Mouse (Mus musculus) C2C12 (cell line): Measurements from ENCODE around the gene Fastkd2. TPM values are rescaled to one million over a fixed set of nuclear protein-coding genes. Genes with fewer than 3 reads are reported as not detected.

Experiments used
- H3K27me3 ChIP-seq: one replicate; pipeline ENCODE4 v1.6.1; 2011; ENCODE audit not compliant: control insufficient read depth, insufficient read depth, insufficient read length
- H3K36me3 ChIP-seq: one replicate; pipeline ENCODE4 v1.6.1; 2011; ENCODE audit not compliant: control insufficient read depth, insufficient read depth
- H3K4me3 ChIP-seq: one replicate; pipeline ENCODE4 v1.5.1; 2011; ENCODE audit warnings: mild to moderate bottlenecking, control low read depth; ENCODE audit not compliant: poor library complexity, insufficient read depth, severe bottlenecking
- H3K79me2 ChIP-seq: one replicate; pipeline ENCODE4 v1.6.1; 2011; ENCODE audit not compliant: control insufficient read depth, insufficient read depth
- H3K79me3 ChIP-seq: one replicate; pipeline ENCODE4 v1.6.1; 2011; ENCODE audit warnings: low read depth, control low read depth
- H3ac ChIP-seq: one replicate; pipeline ENCODE3; 2011; ENCODE audit warnings: low read depth; ENCODE audit not compliant: control insufficient read depth, insufficient read length
- CEBPB ChIP-seq: IDR thresholded peaks from one replicate; pipeline ENCODE4 v1.6.1; 2011; ENCODE audit warnings: low read depth, mild to moderate bottlenecking, control low read depth, moderate library complexity
- CTCF ChIP-seq: IDR thresholded peaks from one replicate; pipeline ENCODE4 v1.5.1; 2011; ENCODE audit not compliant: control insufficient read depth, insufficient read depth, insufficient read length
- FOSL1 ChIP-seq: IDR thresholded peaks from one replicate; pipeline ENCODE4 v1.8.0; 2011; ENCODE audit warnings: mild to moderate bottlenecking, low read length; ENCODE audit not compliant: poor library complexity, insufficient read depth, severe bottlenecking
- MAX ChIP-seq: IDR thresholded peaks from one replicate; pipeline ENCODE4 v1.6.1; 2011; ENCODE audit warnings: mild to moderate bottlenecking, control low read depth
- MYOD1 ChIP-seq: IDR thresholded peaks from one replicate; pipeline ENCODE4 v1.6.1; 2011; ENCODE audit warnings: low read depth; ENCODE audit not compliant: control insufficient read depth, insufficient read length
- MYOG ChIP-seq: IDR thresholded peaks from one replicate; pipeline ENCODE4 v1.6.1; 2011; ENCODE audit not compliant: control insufficient read depth, insufficient read length; ENCODE audit errors: extremely low read depth
- USF1 ChIP-seq: IDR thresholded peaks from one replicate; pipeline ENCODE4 v1.6.1; 2011; ENCODE audit warnings: low read depth, mild to moderate bottlenecking, control low read depth, moderate library complexity
- polyA plus RNA-seq: library from polyadenylated mRNA; unstranded; fragments of >200 nt; fragmentation: generic; extraction: Trizol; gene quantifications from one replicate; pipeline ENCODE4 v1.2.1, GENCODE M21; 2012; ENCODE audit warnings: missing spikeins

Fastkd2 gene
- polyA plus RNA-seq, 1 experiment: 24.4 TPM

- TF ChIP-seq CEBPB (no peak), MYOG (no peak), USF1 (no peak), MAX (no peak), CTCF (no peak), MYOD1 (no peak), FOSL1 (no peak)
- H3ac ChIP-seq: no peak within 1 kb of the TSS
- no peaks in the 10 kb centered on the region for H3K36me3 ChIP-seq
- no peaks in the 10 kb centered on the region for H3K79me2 ChIP-seq
- no peak within 1 kb of the TSS for H3K4me3 ChIP-seq
- no peaks in the 10 kb centered on the region for H3K27me3 ChIP-seq
- H3K79me3 ChIP-seq: no peaks in the 10 kb centered on the region
Measured at GRCm38 (mm10) chr1:63769167-63769566, 38.8 kb downstream of the Fastkd2 start, which contains the start of gene 4933402D24Rik. Gene 4933402D24Rik (minus strand): TSS chr1:63769267.

GRCm38 (mm10) chr1:63770309-63770708 is 39.9 kb downstream of the Fastkd2 start:
- no peaks in the 10 kb centered on the region for H3K79me2 ChIP-seq
- H3K36me3 ChIP-seq: no peaks in the 10 kb centered on the region
- H3K27me3 ChIP-seq: no peaks in the 10 kb centered on the region
- no peak for TF ChIP-seq CEBPB
- no peak for TF ChIP-seq MYOD1
- TF ChIP-seq CTCF: no peak
- TF ChIP-seq USF1: no peak
- TF ChIP-seq MAX: no peak
- TF ChIP-seq MYOG: no peak
- H3K4me3 ChIP-seq: no peak overlapping the region
- no peaks in the 10 kb centered on the region for H3K79me3 ChIP-seq
- H3ac ChIP-seq: no peak overlapping the region

GRCm38 (mm10) chr1:63776396-63776795 is 46.0 kb downstream of the Fastkd2 start:
- H3K79me2 ChIP-seq: no peaks in the 10 kb centered on the region
- no peaks in the 10 kb centered on the region for H3K36me3 ChIP-seq
- H3K27me3 ChIP-seq: no peaks in the 10 kb centered on the region
- no peak overlapping the region for H3ac ChIP-seq
- no peak overlapping the region for H3K4me3 ChIP-seq
- TF ChIP-seq USF1: no peak
- TF ChIP-seq MYOD1: no peak
- TF ChIP-seq CEBPB: peak; percentile 85
- no peaks in the 10 kb centered on the region for H3K79me3 ChIP-seq

GRCm38 (mm10) chr1:63776902-63777630 is 46.7 kb downstream of the Fastkd2 start:
- TF ChIP-seq USF1 (no peak), CEBPB (no peak), FOSL1 (peak; percentile 53), MYOD1 (peak; percentile 49), MYOG (no peak), MAX (no peak)
- no peaks in the 10 kb centered on the region for H3K27me3 ChIP-seq
- no peaks in the 10 kb centered on the region for H3K79me3 ChIP-seq
- no peaks in the 10 kb centered on the region for H3K79me2 ChIP-seq
- no peak overlapping the region for H3K4me3 ChIP-seq
- no peak overlapping the region for H3ac ChIP-seq
- H3K36me3 ChIP-seq: no peaks in the 10 kb centered on the region

- no peak for TF ChIP-seq CTCF
- no peak for TF ChIP-seq CEBPB
- no peak for TF ChIP-seq MYOG
- no peak for TF ChIP-seq MAX
- TF ChIP-seq USF1: no peak
- no peak for TF ChIP-seq MYOD1
- TF ChIP-seq FOSL1: no peak
- H3K79me2 ChIP-seq: no peaks in the 10 kb centered on the region
- no peaks in the 10 kb centered on the region for H3K36me3 ChIP-seq
- H3K79me3 ChIP-seq: no peaks in the 10 kb centered on the region
- no peaks in the 10 kb centered on the region for H3K27me3 ChIP-seq
- no peak overlapping the region for H3K4me3 ChIP-seq
- H3ac ChIP-seq: no peak overlapping the region
Measured at GRCm38 (mm10) chr1:63794326-63794725, 63.9 kb downstream of the Fastkd2 start.

Other genes with a start within 250 kb of the Fastkd2 start
- not detected for gene Gm39653, start 114.6 kb upstream of the Fastkd2 start, polyA plus RNA-seq
- not detected for gene Dytn, start 43.7 kb upstream of the Fastkd2 start, polyA plus RNA-seq
- gene Mdh1b, start 296 bp upstream of the Fastkd2 start, polyA plus RNA-seq: 0.07 TPM
- 0.12 TPM for gene 4933402D24Rik, start 38.7 kb downstream of the Fastkd2 start, polyA plus RNA-seq